Mouse (Mus musculus) ES-E14 (cell line): ENCODE data around the gene Mxra7.

Source experiments
- ZC3H11A ChIP-seq: IDR thresholded peaks from 2 replicates; pipeline ENCODE4 v1.6.1; 2012; ENCODE audit warnings: low read depth, mild to moderate bottlenecking, inconsistent platforms, low read length, borderline replicate concordance
- ZNF384 ChIP-seq: IDR thresholded peaks from 2 replicates; pipeline ENCODE4 v1.6.1; 2012; ENCODE audit warnings: low read depth, low read length, inconsistent platforms

DNA sequence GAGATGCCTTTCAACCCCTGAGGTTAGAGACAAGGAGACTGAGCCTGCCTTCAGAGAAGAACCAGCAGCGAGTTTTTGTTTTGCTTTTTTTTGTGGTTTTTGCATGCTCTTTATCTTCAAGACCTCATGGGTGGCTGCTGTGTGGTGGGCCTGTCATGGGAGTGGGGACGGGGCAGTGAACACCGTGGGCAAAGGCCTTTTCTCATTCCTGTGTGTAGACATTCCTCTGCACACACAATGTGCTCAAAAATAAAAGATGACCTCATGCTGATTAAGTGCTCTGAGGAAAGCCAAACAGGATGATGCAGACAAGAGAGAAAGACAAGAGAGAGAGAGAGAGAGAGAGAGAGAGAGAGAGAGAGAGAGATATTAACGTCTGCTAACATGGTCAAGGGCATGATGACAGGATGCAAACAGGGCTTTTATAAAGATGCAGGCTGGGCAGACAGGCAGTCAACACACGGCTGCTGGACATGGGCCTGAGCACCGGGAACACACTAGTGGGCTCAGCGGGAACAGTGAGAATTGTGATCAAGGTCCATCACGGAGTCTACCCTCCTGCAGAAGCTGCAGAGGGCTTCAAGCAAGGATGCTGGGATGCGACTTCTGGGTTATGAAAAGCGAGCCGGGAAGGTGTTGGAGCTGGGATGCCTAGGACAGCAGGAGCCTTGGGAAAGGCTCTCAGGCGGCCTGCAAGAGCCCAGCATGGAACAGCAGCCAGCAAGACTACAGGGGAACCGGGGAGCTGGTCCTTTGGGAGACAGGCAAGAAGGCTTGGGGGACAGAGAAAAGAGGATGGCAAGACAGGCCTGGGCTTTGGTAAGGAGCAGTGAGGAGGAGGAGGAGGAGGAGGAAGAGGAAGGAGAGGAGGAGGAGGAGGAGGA is 6.5 kb downstream of the Mxra7 start:
- TF ChIP-seq ZC3H11A = no peak
- no peak for TF ChIP-seq ZNF384
